Mouse (Mus musculus) spleen, postnatal 36 days (tissue): ENCODE measurements at regions not wholly inside any gene's neighbourhood (a gene's known extent, or its start where the extent isn't known, plus 50 kb on each side); places are given as distances from the start of the nearest gene placed in this dataset.

Experiments
- DNase-seq, 2 experiments: peaks; one replicate each; pipeline ENCODE4 v3.0.0; 2022; ENCODE audit warnings: low spot score in 2 of 2, mixed read lengths in 1 of 2

- DNase-seq = no peak
Observed at GRCm38 (mm10) chr10:66909905-66910681, 185.8 kb upstream of the Jmjd1c start.

DNA sequence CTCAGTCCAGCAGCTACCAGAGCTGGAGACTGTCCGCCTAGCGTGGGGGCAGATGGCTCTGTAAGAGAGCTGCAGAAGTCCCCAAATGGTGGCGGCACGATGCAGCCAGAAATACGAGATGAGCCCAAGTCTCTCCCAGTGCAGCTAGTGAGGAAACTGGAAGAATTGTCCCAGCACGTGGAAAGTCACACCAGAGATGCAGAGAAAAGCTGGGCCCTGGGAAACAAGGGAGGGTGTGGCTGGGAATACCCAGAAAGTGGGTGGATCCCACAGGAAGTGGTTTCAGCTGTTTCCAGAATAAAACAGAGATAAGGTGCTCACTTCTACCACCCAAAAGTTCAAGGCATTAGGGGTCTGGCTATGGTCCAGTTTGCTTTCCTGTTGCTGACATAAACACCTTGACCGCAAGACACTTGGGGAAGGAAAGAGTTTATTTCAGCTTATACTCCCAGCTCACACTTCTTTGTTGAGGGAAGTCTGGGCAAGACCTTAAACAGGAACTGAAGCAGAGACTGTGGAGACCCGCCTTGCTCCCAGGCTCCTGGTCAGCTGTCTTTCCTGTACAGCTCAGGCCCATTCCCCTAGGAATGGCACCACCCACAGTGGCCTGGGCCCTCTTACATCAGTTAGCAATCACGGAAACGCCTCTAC, 184.5 kb upstream of the Jmjd1c start:
- DNase-seq = peak in 1 of 2 experiments; percentile 18

- DNase-seq = no peak
Observed at GRCm38 (mm10) chr10:66912440-66912839, 183.5 kb upstream of the Jmjd1c start.

DNA sequence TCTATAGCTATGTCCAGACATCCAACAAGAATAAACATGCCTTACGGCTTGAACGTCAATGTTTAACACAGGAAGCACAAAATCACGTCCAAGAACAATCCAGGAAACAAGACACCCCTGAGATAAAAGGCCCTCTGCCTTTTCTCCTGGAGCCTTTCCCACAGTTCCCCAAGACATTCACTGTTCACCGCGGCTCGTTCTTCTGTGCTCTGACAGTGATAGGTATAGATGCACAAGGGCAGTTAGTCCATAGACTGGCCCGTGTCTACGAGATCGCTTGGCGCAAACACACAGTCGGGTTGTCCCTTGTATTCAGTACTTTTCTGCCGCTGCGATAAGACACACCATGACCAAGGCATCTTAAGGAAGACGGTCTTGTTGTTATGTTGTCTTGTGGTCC, 182.7 kb upstream of the Jmjd1c start:
- no peak for DNase-seq

GRCm38 (mm10) chr10:66913627-66914026, 182.3 kb upstream of the Jmjd1c start:
- DNase-seq = no peak

GRCm38 (mm10) chr10:66914288-66914975, 181.5 kb upstream of the Jmjd1c start:
- DNase-seq = no peak

DNA sequence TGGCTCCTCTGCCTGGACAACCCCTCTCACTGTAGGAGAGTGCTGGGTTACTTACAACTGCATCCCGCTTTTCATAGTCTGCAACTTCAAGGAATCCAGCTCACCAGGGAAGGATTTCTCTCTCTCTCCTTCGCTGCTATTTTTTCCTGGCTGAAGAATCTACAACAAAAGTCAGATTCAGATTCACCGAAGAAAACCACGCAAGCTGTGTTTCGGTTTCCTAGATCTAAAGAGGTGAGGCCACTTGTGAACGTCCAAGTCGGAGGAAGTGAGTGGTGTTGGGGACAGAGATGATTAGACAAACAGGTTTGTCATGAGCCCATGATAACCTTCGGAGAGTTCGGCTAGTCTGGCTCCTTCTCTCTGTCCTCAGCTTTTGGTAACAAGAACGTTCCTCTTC, 180.1 kb upstream of the Jmjd1c start:
- DNase-seq = no peak

DNA sequence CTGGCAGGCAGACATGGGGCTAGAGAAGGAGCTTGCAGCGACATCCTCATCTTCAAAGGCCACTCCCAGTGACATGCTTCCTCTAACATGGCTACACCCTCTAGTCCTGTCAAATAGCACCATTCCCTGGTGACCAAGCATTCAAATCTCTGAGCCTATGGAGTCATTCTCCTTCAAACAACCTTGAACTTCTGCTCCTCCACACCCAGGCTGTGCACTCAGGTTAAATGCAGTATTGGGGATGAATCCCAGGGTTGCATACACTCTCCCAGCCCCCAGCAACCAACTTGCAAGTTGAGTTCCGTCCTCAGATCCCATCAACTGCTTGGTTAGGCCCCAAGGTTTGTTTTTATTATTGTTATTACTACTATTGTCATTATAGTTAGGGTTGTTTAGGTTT, 178.2 kb upstream of the Jmjd1c start:
- no peak for DNase-seq

DNA sequence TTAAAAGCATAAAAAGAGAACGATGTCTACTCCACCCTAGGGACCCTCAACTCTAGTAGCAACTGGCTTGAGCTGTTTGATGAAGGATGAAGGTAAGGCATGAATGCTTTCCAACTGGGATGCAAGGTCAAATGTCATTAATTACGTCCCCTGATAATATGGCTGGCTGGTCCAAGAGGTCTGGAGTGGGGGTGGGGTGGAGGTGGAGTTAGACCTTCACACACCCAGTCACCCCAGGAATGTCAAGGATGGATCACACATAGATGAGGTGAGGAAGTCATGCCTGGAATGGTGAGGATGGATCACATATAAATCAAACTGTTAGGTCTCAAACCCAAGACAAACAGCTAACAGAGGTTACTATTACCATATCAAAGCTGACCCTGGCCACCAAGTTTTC, 177.2 kb upstream of the Jmjd1c start:
- DNase-seq = no peak

- peak; percentile 37 to 45 for DNase-seq
Observed at GRCm38 (mm10) chr10:66919953-66920760, 175.8 kb upstream of the Jmjd1c start.

GRCm38 (mm10) chr10:66920761-66921684, 174.9 kb upstream of the Jmjd1c start:
- peak; percentile 20 to 36 for DNase-seq

GRCm38 (mm10) chr10:66921776-66922175, 174.1 kb upstream of the Jmjd1c start:
- no peak for DNase-seq

GRCm38 (mm10) chr10:66922314-66922713, 173.6 kb upstream of the Jmjd1c start:
- no peak for DNase-seq

- DNase-seq = no peak
Observed at GRCm38 (mm10) chr10:66923947-66924346, 172.0 kb upstream of the Jmjd1c start.

DNA sequence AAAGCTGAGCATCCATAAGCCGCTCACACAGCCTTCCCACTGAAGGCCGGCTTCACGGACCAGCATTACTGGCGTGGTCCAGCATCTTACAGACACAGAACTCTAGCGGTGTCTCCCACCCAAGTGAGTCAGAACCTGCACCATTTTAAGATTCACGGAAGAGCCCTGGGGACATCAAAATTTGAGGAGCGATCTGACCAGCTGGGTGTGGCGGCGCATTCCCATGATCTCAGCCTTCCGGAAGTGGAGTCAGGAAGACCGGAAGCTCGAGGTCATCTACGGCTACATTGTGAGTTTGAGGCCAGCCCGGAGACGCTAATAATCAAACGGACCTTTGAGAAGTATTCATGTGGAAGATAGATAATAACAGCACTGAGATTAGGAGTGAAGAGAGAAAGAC, 171.5 kb upstream of the Jmjd1c start:
- no peak for DNase-seq

DNA sequence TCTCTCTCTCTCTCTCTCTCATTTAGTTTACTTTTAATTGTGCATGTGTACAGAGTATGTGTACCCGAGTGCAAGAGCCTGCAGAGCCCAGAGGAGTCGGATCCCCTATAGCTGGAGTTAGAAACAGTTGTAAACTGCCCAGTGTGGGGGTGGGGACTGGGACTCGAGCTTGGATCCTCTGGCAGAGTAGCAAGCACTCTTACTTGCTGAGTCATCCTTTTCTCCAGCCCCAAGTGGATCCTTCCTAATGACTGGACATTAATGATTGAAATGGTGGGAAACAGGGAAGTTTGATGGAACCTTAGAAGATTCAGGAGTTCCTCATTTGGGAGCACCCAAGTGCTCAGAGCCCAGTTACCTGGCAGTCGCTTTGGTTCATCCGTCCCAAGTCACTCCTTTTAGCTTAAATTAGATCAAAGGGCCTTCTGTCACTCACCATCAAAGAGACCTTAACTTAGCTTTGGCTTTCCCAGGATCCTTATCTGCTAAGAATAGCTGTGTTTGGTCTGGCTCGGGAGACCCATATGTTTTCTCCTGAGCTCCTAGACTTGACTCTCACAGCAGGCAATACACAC, 170.3 kb upstream of the Jmjd1c start:
- no peak for DNase-seq

DNA sequence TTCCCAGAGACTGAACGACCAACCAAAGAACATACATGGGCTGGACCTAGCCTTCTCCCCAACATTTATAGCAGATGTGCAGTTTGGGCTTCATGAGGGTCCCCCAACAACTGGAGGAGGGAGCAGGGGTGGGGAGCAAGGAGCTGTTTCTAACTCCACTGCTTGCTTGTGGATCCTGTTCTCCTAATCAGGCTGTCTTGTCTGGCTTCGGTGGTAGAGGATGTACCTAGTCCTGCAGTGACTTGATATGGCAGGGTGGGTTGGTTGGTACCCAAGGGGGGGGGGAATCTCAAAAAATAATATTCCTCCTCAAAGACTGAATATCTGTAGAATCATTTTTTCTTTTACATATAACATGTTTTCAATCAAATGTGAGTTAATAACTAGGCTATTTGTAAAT, 168.3 kb upstream of the Jmjd1c start:
- DNase-seq = no peak

DNA sequence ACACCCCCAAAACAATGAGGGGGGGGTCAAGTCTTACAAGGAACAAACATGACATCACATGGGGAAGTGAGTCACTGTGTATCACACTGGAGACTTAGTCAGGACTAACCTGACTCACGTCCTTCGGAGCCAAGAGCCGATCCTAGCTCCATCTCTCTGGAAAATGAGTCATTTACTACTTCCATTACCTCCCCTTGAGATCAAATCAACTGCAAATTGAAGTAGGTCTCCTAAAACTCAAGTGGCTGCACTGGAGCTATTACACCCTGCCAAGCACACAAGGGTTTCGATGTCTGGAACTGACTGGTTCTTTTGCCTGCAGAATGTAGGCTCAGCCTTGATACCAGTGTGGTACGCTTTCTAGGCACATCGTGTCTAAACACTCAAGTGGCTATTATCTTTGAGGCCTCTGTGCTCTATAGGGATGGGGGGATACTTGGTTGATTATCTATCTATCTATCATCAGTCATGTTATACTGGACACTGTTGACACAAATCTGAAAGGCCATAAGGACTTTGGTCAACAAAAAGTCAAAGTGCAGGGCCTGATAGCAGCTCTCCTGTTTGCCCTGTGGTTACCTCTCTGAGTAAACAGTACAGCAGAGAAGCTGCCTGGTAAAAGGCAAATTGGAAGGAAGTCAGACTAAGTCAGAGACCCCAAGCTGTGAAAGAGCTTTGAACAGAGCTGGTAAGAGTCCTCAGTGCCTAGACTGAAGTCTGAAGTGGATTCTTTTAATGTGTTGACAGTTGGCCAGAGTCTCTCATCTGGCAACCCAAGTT, 167.5 kb upstream of the Jmjd1c start:
- DNase-seq = no peak

- peak; percentile 20 to 24 for DNase-seq
Observed at GRCm38 (mm10) chr10:66930563-66930962, 165.4 kb upstream of the Jmjd1c start.

- peak; percentile 25 to 32 for DNase-seq
Observed at GRCm38 (mm10) chr10:66931505-66931904, 164.4 kb upstream of the Jmjd1c start.
